Mouse (Mus musculus) ovary, adult 10 weeks (tissue): ENCODE measurements around the gene Zcchc4. TPM values are rescaled to one million over a fixed set of nuclear protein-coding genes. Genes with fewer than 3 reads are reported as not detected.

Experiments
- polyA plus RNA-seq: library from polyadenylated mRNA; stranded (reverse); fragments of 350-450 nt; fragmentation: Illumina TruSeq; extraction: RNeasy Lipid Tissue Mini Kit (QIAGEN cat#74804); gene quantifications from one replicate; pipeline ENCODE4 v1.2.3, GENCODE M21; 2014

Gene Zcchc4
- polyA plus RNA-seq: 20.2 TPM

GRCm38 (mm10) chr5:52775237-52775636 is at the start of gene Zcchc4:
Gene Zcchc4, plus strand, starts transcription at chr5:52775409.

DNA sequence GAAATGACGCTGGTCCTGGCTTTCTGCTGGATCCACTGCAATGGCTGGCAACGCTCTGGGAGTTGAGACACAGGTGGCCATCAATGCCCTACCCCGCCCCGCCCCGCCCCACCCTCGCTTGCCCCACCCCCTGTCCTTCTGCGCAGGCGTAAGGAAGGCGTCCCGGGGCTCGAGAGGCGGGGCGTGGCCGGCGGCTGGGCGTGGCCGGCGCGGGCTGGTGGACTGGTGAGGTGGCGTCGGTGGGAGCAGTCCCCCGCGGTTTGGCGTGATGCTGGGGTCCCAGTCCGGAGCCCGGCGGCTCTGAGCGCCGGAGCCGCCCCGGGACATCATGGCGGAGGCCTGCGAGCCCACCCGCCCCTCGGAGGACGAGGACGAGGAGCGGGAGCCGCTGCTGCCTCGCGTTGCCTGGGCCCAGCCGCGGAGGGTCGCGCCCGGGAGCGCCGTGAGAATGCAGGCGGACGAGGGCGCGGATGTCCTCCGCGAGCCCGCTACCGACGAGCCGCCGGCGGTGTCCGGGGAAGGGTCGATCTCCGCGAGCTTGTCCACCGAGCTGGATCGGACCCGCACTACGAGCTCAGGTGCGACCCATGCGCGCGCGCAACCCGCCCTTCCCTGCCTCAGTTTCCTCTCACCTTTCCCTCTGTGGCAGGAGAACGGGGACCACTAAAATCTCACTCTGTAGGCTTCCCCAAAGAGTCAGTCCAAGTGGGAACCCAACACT is 33.7 kb upstream of the Zcchc4 start, which contains the start of gene Pi4k2b:
Pi4k2b (plus strand) TSS at position 184 of the 721 bp plus-strand sequence.

GRCm38 (mm10) chr5:52833761-52834274 is 58.6 kb downstream of the Zcchc4 start, which contains the start of gene Anapc4:
Gene Anapc4, plus strand, starts transcription at chr5:52834012.

Other genes with a start within 250 kb of the Zcchc4 start
- gene Lgi2, start 208.9 kb upstream of the Zcchc4 start, polyA plus RNA-seq: 9.1 TPM
- gene Sepsecs, start 105.7 kb upstream of the Zcchc4 start, polyA plus RNA-seq: 20.8 TPM
- 25.3 TPM for gene Pi4k2b, start 33.8 kb upstream of the Zcchc4 start, polyA plus RNA-seq
- gene Anapc4, start 58.6 kb downstream of the Zcchc4 start, polyA plus RNA-seq: 201 TPM